Mouse (Mus musculus): ENCODE results near the gene Ager. TPM values are rescaled to one million over a fixed set of nuclear protein-coding genes. Genes with fewer than 3 reads are reported as not detected.

Ager gene
- polyA plus RNA-seq, 1 experiment, result not detected

GRCm38 (mm10) chr17:34627943-34628643, 30.4 kb downstream of the Ager start, which contains the start of gene Ppt2:
Gene Ppt2, minus strand, starts transcription at chr17:34628510.
- Histone ChIP-seq H3K4me3 (ENCODE audit: insufficient read depth, low read depth, low read length) (peak within 1 kb of the TSS; percentile 59), H3K27ac (replicated peaks; ENCODE audit: low read depth, low read length) (peak within 1 kb of the TSS; percentile 95), H3K4me1 (ENCODE audit: control insufficient read depth, insufficient read depth, insufficient read length, low read length) (peaks cover 5% of the 10 kb centered on the region)

GRCm38 (mm10) chr17:34628644-34628967, 30.9 kb downstream of the Ager start:
- Histone ChIP-seq H3K27ac (replicated peaks; ENCODE audit: low read depth, low read length) (peak overlapping the region; percentile 95; the same call in 1 of the 2 replicates), H3K4me1 (ENCODE audit: control insufficient read depth, insufficient read depth, insufficient read length, low read length) (peaks cover 5% of the 10 kb centered on the region), H3K4me3 (ENCODE audit: insufficient read depth, low read depth, low read length) (peak overlapping the region; percentile 59)

DNA sequence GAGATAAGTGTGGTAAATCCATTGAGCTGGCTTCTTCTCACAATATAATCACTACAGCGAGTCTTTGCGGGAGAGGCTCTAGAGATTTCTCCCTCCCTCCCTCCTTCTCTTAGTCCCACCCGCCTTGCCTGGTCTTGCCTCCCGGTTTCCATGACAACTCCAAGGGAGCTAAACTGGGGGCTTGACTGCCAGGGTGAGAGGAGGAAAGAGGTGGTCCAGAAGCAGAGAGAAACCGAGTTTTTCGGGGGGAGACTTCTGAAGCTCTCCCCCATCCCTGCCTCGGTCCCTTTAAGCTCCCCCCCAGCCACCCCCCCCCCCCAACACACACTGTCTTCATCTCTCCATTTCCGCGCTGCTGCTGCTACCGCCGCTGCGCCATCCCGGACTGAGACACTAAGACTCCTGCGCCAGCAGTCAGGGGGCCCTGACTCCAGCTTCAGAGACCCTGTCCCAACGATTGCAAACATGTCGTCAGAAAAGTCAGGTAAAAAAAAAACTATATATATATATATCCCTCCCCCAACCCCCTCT, 31.6 kb downstream of the Ager start, which contains the start of gene Prrt1:
Gene Prrt1, plus strand, starts transcription at position 313 of the 531 bp plus-strand sequence.
- Histone ChIP-seq H3K4me3 (ENCODE audit: insufficient read depth, low read depth, low read length) (peak within 1 kb of the TSS; percentile 59), H3K27ac (replicated peaks; ENCODE audit: low read depth, low read length) (peak within 1 kb of the TSS; percentile 95), H3K4me1 (ENCODE audit: control insufficient read depth, insufficient read depth, insufficient read length, low read length) (peaks cover 5% of the 10 kb centered on the region)

DNA sequence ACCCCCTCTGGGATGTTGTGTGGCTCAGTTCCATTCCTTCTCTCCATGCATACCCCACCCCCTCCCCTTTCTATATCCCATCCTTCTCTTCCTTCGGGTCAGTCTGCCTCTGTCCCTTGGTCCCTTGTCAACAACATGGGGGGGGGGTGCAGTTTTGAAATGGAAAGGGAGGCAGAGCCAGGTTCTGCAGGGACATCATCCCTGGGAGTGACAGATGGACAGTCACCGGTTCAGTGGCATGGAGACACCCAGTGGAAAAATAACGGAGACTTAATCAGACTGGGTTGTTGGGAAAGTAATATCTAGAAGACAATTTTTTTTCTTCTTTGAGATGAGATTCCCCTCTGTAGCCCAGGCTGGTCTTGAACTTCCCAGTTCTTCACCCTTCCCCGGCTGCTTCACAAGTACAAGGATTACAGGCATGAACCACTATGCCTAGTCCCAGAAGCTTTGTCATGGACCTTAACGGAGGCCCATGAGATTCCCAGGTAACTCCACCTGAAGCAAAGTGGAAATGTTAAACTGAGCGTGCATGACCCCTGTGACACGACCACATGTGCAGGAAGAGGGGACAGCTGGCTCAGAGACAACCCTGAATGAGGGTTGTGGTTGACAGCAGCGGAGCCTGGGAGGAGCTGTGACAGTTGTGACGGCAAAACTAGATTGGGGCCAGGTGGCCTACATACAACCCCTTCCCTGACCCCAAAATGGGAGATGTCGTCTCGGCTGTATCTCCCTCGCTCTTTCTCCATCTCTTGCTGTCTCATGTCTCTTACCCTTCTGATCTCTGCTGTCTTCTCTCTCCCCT, 32.3 kb downstream of the Ager start:
- Histone ChIP-seq H3K27ac (replicated peaks; ENCODE audit: low read depth, low read length) (no peak overlapping the region), H3K4me1 (ENCODE audit: control insufficient read depth, insufficient read depth, insufficient read length, low read length) (peaks cover 5% of the 10 kb centered on the region), H3K4me3 (ENCODE audit: insufficient read depth, low read depth, low read length) (peak overlapping the region; percentile 34)

DNA sequence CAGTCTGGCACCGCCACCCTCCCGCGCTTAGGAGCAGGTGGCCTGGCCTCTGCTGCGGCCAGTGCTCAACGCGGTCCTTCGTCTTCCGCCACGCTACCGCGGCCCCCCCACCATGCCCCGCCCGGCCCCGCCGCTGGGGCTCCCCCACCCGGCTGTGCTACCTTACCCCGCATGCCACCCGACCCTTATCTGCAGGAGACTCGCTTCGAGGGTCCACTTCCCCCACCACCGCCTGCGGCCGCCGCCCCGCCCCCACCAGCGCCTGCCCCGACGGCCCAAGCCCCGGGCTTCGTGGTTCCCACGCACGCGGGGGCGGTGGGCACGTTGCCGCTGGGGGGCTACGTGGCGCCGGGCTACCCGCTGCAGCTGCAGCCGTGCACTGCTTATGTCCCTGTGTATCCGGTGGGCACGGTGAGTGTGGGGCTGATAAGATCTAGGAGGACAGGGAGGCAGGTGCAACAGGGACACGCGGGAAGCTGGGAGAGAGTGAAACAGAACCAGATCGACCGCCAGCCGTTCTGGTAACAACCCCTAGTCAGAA, 33.2 kb downstream of the Ager start:
- H3K4me1 ChIP-seq (ENCODE audit: control insufficient read depth, insufficient read depth, insufficient read length, low read length), result peaks cover 5% of the 10 kb centered on the region
- H3K27ac ChIP-seq (replicated peaks; ENCODE audit: low read depth, low read length), result no peak overlapping the region
- H3K4me3 ChIP-seq (ENCODE audit: insufficient read depth, low read depth, low read length), result peak overlapping the region; percentile 37

DNA sequence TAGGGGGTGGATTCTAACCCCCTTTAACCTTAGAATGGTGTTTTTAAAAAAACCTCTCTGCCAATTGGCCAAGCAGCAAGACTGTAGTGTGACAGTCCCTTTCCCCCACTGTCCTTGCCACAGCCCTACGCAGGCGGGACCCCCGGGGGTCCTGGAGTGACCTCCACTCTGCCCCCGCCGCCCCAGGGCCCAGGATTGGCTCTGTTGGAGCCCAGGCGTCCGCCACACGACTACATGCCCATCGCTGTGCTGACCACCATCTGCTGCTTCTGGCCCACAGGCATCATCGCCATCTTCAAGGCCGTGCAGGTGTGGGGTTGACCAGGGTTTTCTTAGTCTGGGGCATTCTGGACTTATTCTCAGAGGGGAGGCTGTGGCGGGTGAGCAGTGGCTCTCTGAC, 34.0 kb downstream of the Ager start:
- H3K27ac ChIP-seq (replicated peaks; ENCODE audit: low read depth, low read length), result peak overlapping the region; percentile 27; the same call in 1 of the 2 replicates
- H3K4me1 ChIP-seq (ENCODE audit: control insufficient read depth, insufficient read depth, insufficient read length, low read length), result peaks cover 5% of the 10 kb centered on the region
- peak overlapping the region; percentile 37 for H3K4me3 ChIP-seq (ENCODE audit: insufficient read depth, low read depth, low read length)

DNA sequence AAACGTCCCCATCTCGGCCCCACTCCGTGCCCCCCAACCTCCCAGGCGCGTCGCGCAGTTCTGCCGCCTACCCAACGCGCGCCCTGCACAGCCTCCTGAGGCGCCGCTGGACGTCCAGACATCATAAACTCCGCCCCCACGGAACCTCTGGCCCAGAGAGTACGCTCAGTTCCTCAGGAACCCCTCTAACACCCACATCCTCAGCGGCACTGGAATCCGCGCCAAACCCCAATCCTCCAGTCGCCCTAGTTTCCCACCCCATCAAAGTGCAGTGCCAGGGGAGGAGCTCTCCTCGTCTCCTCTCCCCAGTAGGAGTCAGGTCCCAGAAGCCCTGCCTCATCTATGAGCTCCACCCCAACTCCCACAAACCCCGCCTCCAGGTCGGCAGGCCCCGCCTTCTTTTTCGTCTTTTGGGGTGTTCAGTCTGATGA, 34.6 kb downstream of the Ager start:
- H3K4me3 ChIP-seq (ENCODE audit: insufficient read depth, low read depth, low read length), result peak overlapping the region; percentile 55
- H3K4me1 ChIP-seq (ENCODE audit: control insufficient read depth, insufficient read depth, insufficient read length, low read length), result peaks cover 5% of the 10 kb centered on the region
- H3K27ac ChIP-seq (replicated peaks; ENCODE audit: low read depth, low read length), result peak overlapping the region; percentile 49

- Histone ChIP-seq H3K27ac (replicated peaks; ENCODE audit: low read depth, low read length) (no peak overlapping the region), H3K4me3 (ENCODE audit: insufficient read depth, low read depth, low read length) (no peak overlapping the region), H3K4me1 (ENCODE audit: control insufficient read depth, insufficient read depth, insufficient read length, low read length) (peaks cover 13% of the 10 kb centered on the region)
Measured at GRCm38 (mm10) chr17:34635671-34636070, 38.0 kb downstream of the Ager start.

DNA sequence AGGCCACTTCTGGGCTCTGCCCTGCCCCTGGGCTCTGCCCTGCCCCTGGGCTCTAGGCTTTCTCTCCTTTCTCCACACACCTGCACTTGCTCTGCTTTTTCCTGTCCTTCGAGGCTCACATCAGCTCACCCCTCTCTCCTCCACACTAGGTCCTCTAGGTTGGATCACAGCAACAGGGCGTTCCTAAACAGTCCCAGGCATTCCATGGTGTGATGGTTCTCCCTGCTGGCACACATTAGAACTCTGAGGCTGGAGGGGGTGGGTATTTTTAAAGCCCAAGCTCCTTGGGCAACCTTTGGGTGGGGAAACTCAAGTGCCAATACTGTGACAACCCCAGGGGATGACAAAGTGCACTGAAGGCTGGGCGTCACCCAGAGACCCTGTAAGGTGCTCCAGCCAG, 39.8 kb downstream of the Ager start:
- peaks cover 12% of the 10 kb centered on the region for H3K4me1 ChIP-seq (ENCODE audit: control insufficient read depth, insufficient read depth, insufficient read length, low read length)
- H3K4me3 ChIP-seq (ENCODE audit: insufficient read depth, low read depth, low read length), result no peak overlapping the region
- H3K27ac ChIP-seq (replicated peaks; ENCODE audit: low read depth, low read length), result 0 out of 2 replicates have a peak overlapping the region, but pooled peaks have one; percentile 40

GRCm38 (mm10) chr17:34639461-34640255, 42.0 kb downstream of the Ager start:
- H3K27ac ChIP-seq (replicated peaks; ENCODE audit: low read depth, low read length), result peak overlapping the region; percentile 93
- H3K4me1 ChIP-seq (ENCODE audit: control insufficient read depth, insufficient read depth, insufficient read length, low read length), result peaks cover 14% of the 10 kb centered on the region
- peak overlapping the region; percentile 39 for H3K4me3 ChIP-seq (ENCODE audit: insufficient read depth, low read depth, low read length)

GRCm38 (mm10) chr17:34640778-34641601, 43.3 kb downstream of the Ager start:
- Histone ChIP-seq H3K4me3 (ENCODE audit: insufficient read depth, low read depth, low read length) (no peak overlapping the region), H3K27ac (replicated peaks; ENCODE audit: low read depth, low read length) (peak overlapping the region; percentile 93), H3K4me1 (ENCODE audit: control insufficient read depth, insufficient read depth, insufficient read length, low read length) (peaks cover 23% of the 10 kb centered on the region)

DNA sequence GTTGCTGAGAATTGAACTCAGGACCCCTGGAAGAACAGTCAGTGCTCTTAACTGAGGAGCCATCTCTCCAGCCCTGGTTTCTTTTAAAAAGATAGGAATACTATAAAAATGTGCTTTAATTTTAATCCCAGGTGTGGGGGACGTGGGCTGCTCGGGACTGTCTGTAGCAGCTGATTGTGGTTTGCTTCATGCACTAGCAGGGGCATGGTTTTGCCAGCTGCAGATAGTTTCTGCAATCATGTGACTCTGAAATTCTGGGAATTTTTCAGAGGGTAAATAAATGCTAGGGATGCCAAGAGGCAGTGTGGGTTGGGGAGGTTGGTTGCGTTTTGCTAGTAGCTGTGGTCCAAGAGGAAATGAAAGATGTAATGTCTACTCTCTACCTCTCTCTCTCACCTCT, 44.3 kb downstream of the Ager start:
- H3K27ac ChIP-seq (replicated peaks; ENCODE audit: low read depth, low read length), result no peak overlapping the region
- no peak overlapping the region for H3K4me3 ChIP-seq (ENCODE audit: insufficient read depth, low read depth, low read length)
- H3K4me1 ChIP-seq (ENCODE audit: control insufficient read depth, insufficient read depth, insufficient read length, low read length), result peaks cover 29% of the 10 kb centered on the region

DNA sequence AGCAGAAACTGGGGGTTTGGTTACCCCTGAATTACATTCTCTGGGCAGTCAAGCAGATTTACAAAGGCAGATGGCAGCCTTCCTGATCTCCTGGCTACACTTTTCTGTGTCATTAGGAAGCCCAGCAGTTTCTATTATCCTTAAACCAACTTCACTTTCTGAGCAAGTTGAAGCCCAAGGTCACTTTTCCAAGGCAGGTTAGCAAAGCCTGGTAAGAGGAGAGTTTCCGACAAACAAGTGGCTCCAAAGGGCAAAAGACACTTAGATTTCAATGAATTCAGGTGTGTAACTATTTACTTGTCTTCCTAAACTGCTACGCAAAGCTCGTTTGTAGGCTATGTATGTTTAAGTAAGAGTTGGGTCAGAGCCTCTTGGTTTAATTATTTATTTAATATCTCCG, 45.7 kb downstream of the Ager start:
- Histone ChIP-seq H3K4me1 (ENCODE audit: control insufficient read depth, insufficient read depth, insufficient read length, low read length) (peaks cover 29% of the 10 kb centered on the region), H3K4me3 (ENCODE audit: insufficient read depth, low read depth, low read length) (no peak overlapping the region), H3K27ac (replicated peaks; ENCODE audit: low read depth, low read length) (no peak overlapping the region)

DNA sequence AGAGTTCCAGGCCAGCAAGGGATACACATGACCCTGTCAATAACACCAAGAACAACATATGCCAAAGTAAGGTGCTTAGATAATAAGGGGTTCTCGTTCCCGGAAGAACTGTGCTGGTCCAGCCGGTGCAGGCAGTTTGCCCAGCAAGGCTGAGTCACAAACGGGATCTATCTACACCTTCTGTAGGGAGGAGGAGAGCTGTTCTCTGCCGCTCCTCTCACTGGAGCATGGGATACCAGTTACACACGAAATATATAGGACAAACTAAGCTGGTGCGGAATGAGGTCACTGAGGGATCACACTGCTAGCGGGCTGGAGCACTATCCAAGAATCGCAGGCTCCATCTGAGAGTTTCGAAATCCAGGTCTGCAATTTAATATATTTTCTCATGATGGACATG, 46.3 kb downstream of the Ager start:
- Histone ChIP-seq H3K4me3 (ENCODE audit: insufficient read depth, low read depth, low read length) (no peak overlapping the region), H3K27ac (replicated peaks; ENCODE audit: low read depth, low read length) (no peak overlapping the region), H3K4me1 (ENCODE audit: control insufficient read depth, insufficient read depth, insufficient read length, low read length) (peaks cover 29% of the 10 kb centered on the region)
